Mouse (Mus musculus) lung, postnatal 0 days (tissue): ENCODE data around the gene Ptpn3.

Source experiments
- CTCF ChIP-seq: IDR thresholded peaks from 2 replicates; pipeline ENCODE4 v1.5.1; 2016; ENCODE audit warnings: antibody characterized with exemption, mild to moderate bottlenecking
- EP300 ChIP-seq: IDR thresholded peaks from 2 replicates; pipeline ENCODE4 v1.6.1; 2016; ENCODE audit warnings: antibody characterized with exemption, mild to moderate bottlenecking, control low read depth

DNA sequence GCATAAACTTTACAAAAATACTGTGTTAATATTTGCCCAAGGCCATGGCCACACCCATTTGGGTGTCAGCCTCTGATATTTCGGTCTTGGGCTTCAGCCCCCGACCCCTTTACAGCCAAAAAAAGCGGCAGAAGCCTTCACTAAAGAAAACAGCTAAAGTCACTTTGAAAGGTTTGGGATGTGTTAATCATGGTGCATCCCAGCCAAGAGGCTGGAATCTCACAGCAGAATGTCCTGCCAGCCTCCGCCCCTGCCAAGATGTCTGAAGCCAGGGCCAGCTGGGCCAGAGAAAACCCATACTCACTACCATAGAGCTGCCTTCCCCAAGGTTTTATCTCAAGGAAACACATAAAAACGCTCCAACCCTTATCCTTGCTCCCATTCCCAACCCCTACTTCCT is 20.7 kb downstream of the Ptpn3 start:
- TF ChIP-seq CTCF: no peak
- TF ChIP-seq EP300: no peak
